Mouse (Mus musculus) neural tube, embryonic 12.5 days (tissue): ENCODE data around the gene Tax1bp1. TPM values are rescaled to one million over a fixed set of nuclear protein-coding genes. Genes with fewer than 3 reads are reported as not detected.

Source experiments
- ATAC-seq: fragments of 200-750 bp; cut with Nextera tagmentation; 2 replicates; pipeline ENCODE4 v1.8.0; 2017; ENCODE audit warnings: low read depth, mild to moderate bottlenecking, moderate TSS enrichment, moderate library complexity; ENCODE audit not compliant: low FRiP score
- H3K27ac ChIP-seq: fragments of 300-500 bp; sonication (generic); 2 replicates; pipeline ENCODE4 v1.5.1; 2016
- H3K27me3 ChIP-seq: fragments of 300-500 bp; sonication (generic); replicated peaks from 2 replicates; pipeline ENCODE4 v1.6.1; 2016; ENCODE audit warnings: mild to moderate bottlenecking
- H3K36me3 ChIP-seq: fragments of 300-500 bp; sonication (generic); 2 replicates; pipeline ENCODE4 v1.6.1; 2016; ENCODE audit warnings: mild to moderate bottlenecking
- H3K4me1 ChIP-seq: fragments of 300-500 bp; sonication (generic); 2 replicates; pipeline ENCODE4 v1.6.1; 2016
- H3K4me2 ChIP-seq: fragments of 300-500 bp; sonication (generic); replicated peaks from 2 replicates; pipeline ENCODE4 v1.6.1; 2016; ENCODE audit warnings: mild to moderate bottlenecking
- H3K4me3 ChIP-seq: fragments of 300-500 bp; sonication (generic); 2 replicates; pipeline ENCODE4 v1.5.1; 2016
- H3K9ac ChIP-seq: fragments of 300-500 bp; sonication (generic); 2 replicates; pipeline ENCODE4 v1.6.1; 2016; ENCODE audit warnings: mild to moderate bottlenecking
- H3K9me3 ChIP-seq: fragments of 300-500 bp; sonication (generic); 2 replicates; pipeline ENCODE4 v1.6.1; 2016; ENCODE audit warnings: mild to moderate bottlenecking
- WGBS: fragments of 180-500 bp; shearing (Covaris S2); methylation state at CpG from one replicate; pipeline ENCODE4 v1.1.7; 2016; 5-methylcytosine and 5-hydroxymethylcytosine counted together
- polyA plus RNA-seq: library from polyadenylated mRNA; unstranded; fragments of >200 nt; fragmentation: Nextera tagmentation; extraction: Ambion mirVana; gene quantifications from 2 replicates; pipeline ENCODE4 v1.2.1, GENCODE M21; 2016

Tax1bp1 gene
- polyA plus RNA-seq, 1 experiment from 2014 or later, result 132 TPM

DNA sequence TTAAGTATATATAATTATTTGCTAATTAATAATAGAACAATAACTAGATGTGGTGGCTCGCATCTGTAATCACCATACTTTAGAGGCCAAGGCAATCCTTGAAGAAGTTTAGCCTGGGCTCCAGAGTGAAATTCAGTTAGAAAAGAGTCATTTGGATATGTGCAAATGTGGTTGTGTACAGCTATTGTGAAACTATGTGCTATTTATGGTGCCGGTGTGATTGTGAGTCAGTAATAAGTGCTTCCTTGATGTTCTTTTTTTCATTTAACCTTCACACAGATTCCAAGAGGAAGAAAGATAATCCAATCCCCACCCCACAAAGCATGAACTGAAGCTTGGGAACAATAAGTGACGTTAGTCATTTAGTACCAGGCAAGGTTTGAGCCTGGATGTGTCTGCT lies 30.9 kb upstream of the Tax1bp1 start:
- no peaks in the 10 kb centered on the region for H3K9me3 ChIP-seq
- no peak for ATAC-seq
- H3K4me1 ChIP-seq, result no peaks in the 10 kb centered on the region
- H3K4me2 ChIP-seq, result no peak overlapping the region
- H3K9ac ChIP-seq, result no peak overlapping the region
- H3K36me3 ChIP-seq, result no peaks in the 10 kb centered on the region
- H3K27ac ChIP-seq, result no peak overlapping the region
- no peak overlapping the region for H3K4me3 ChIP-seq
- H3K27me3 ChIP-seq, result no peaks in the 10 kb centered on the region
- WGBS, result 88% methylated on average over 3 of the region's 3 CpGs

GRCm38 (mm10) chr6:52686901-52687500 lies 26.5 kb upstream of the Tax1bp1 start:
- Histone ChIP-seq H3K4me3 (no peak overlapping the region), H3K4me2 (no peak overlapping the region), H3K9ac (no peak overlapping the region), H3K27me3 (no peaks in the 10 kb centered on the region), H3K9me3 (no peaks in the 10 kb centered on the region), H3K27ac (no peak overlapping the region), H3K36me3 (no peaks in the 10 kb centered on the region), H3K4me1 (no peaks in the 10 kb centered on the region)
- ATAC-seq, result no peak
- WGBS, result 65% methylated on average over 5 of the region's 5 CpGs

GRCm38 (mm10) chr6:52690365-52690764 lies 23.2 kb upstream of the Tax1bp1 start:
- no peaks in the 10 kb centered on the region for H3K36me3 ChIP-seq
- ATAC-seq, result no peak
- no peak overlapping the region for H3K4me2 ChIP-seq
- H3K9me3 ChIP-seq, result no peaks in the 10 kb centered on the region
- H3K9ac ChIP-seq, result no peak overlapping the region
- no peaks in the 10 kb centered on the region for H3K27me3 ChIP-seq
- no peaks in the 10 kb centered on the region for H3K4me1 ChIP-seq
- no peak overlapping the region for H3K4me3 ChIP-seq
- WGBS, result 84% methylated on average over 3 of the region's 3 CpGs
- H3K27ac ChIP-seq, result no peak overlapping the region

DNA sequence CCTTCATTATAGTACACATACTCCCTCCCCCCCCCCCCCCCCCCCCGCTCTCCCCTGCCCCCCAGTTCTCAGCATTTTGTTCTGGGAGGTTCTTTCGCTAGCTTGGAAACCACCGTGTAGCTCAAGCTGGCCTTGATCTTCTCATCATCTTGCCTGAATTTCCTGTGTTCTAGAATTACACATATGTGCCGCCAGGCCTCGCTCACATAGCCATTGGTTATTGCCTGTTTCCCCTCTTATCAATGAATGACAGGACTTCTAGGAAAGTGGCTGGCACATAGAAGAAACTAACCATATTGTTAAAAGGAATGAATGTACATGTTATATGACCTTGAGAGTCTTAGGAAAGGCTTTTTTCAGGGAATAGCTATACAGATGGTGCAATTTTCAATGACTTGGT lies 21.7 kb upstream of the Tax1bp1 start:
- ATAC-seq, result no peak
- Histone ChIP-seq H3K4me1 (no peaks in the 10 kb centered on the region), H3K36me3 (no peaks in the 10 kb centered on the region), H3K9ac (no peak overlapping the region), H3K9me3 (no peaks in the 10 kb centered on the region), H3K27me3 (no peaks in the 10 kb centered on the region), H3K27ac (no peak overlapping the region), H3K4me2 (no peak overlapping the region), H3K4me3 (no peak overlapping the region)
- 91% methylated on average over 4 of the region's 5 CpGs for WGBS

DNA sequence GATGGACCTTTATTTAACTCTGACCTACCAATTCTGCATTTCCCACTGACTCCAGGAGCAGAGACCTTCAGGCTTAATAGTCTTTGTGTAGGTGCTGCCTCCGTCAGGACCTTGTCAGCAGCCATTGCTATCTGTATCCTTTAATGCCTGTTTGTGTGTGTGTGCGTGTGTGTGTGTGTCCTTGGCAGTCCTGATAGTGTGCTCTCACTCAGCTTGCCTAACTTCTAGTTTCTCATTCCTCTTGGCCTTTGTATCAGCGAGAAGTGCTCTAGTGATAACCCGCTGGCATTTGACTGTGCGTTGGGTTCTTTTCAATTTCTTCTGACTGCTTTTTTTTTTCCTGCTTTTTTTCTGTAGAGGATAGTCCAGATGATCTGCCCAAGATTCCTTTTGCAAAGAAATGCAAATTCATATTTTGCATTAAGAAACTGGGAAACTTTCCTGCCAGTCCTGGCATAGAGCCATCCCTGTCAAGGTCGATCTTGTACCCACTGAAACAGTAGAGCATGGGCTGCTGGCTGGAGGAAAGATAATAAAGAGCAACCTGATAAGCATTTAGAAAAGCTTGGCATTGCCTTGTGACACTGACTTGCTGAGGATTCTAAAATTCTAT lies 21.0 kb upstream of the Tax1bp1 start:
- ATAC-seq, result no peak
- no peaks in the 10 kb centered on the region for H3K9me3 ChIP-seq
- no peak overlapping the region for H3K27ac ChIP-seq
- H3K4me3 ChIP-seq, result no peak overlapping the region
- no peak overlapping the region for H3K9ac ChIP-seq
- H3K4me1 ChIP-seq, result no peaks in the 10 kb centered on the region
- H3K36me3 ChIP-seq, result no peaks in the 10 kb centered on the region
- WGBS, result 89% methylated on average over 6 of the region's 6 CpGs
- H3K27me3 ChIP-seq, result no peaks in the 10 kb centered on the region
- no peak overlapping the region for H3K4me2 ChIP-seq

DNA sequence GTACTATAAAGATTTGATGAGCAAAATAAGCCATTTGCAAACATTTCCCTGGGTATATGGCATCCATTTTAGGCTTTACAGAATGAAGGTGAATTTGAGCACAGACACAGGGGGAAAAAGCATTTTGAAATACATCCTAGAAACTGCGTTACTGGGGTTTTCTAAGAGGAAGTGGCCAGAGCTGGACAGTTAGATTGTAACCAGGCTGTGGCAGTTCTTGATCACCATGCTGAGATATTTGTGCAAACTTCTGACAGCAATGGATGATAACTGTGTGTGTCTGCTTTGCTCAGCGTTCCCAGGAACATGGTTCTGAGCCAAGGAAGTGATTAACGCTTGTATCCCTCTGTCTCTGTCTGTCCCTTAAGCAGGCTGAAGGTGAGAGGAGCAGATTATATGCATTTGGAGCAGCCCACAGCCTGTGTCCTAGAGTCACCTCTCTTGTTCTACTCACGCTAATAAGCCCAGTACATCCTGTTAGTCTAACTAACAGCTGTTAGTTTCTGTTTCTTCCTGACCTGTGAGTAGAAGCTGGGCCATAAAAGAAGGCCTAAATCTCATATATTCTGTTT lies 15.5 kb upstream of the Tax1bp1 start:
- no peak overlapping the region for H3K9ac ChIP-seq
- no peak for ATAC-seq
- no peak overlapping the region for H3K4me2 ChIP-seq
- no peaks in the 10 kb centered on the region for H3K4me1 ChIP-seq
- no peaks in the 10 kb centered on the region for H3K27me3 ChIP-seq
- WGBS, result 71% methylated on average over 4 of the region's 4 CpGs
- H3K36me3 ChIP-seq, result no peaks in the 10 kb centered on the region
- no peaks in the 10 kb centered on the region for H3K9me3 ChIP-seq
- H3K27ac ChIP-seq, result no peak overlapping the region
- H3K4me3 ChIP-seq, result no peak overlapping the region

DNA sequence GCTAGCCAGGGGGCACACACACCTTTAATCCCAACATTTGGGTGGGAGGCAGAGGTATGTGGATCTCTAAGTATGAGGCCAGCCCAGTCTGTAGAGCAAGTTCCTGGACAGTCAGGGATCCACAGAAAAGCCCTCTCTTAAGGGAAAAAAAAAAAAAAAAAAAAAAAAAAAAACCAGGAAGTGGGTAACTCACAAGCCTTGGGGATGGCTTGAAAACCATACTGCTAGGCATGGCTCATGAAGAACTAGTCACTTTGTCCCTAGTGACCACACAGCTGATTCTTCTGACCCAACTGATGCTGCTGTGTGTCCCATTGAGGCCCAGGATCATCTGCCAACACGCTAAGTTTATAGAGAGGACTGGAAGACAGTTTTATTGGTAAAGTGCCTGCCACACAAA lies 14.5 kb upstream of the Tax1bp1 start:
- Histone ChIP-seq H3K4me2 (no peak overlapping the region), H3K27me3 (no peaks in the 10 kb centered on the region), H3K4me1 (no peaks in the 10 kb centered on the region), H3K9ac (no peak overlapping the region), H3K36me3 (no peaks in the 10 kb centered on the region), H3K27ac (no peak overlapping the region), H3K9me3 (no peaks in the 10 kb centered on the region), H3K4me3 (no peak overlapping the region)
- no peak for ATAC-seq
- WGBS, result 82% methylated on average over 1 of the region's 1 CpGs

DNA sequence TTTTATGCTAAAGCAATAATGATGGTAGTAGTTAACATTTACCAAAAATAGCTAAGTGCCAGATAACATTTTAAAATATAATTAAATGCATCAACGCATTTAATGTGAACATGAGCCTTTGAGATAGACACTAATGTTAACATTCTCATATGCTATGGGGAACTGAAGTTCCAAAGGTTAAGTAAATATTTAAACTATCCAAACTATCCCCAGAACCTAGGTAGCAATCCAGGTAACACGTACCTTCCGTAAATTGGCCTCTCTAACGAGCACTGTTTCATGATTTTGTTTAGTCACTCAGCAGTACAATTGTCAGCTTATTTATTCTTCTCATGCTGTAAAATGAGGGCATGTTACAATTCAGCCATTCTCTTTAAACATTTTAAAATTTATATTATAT lies 13.6 kb upstream of the Tax1bp1 start:
- H3K4me3 ChIP-seq, result no peak overlapping the region
- H3K9me3 ChIP-seq, result no peaks in the 10 kb centered on the region
- no peaks in the 10 kb centered on the region for H3K27me3 ChIP-seq
- no peaks in the 10 kb centered on the region for H3K36me3 ChIP-seq
- WGBS, result 96% methylated on average over 4 of the region's 4 CpGs
- no peaks in the 10 kb centered on the region for H3K4me1 ChIP-seq
- H3K27ac ChIP-seq, result no peak overlapping the region
- H3K4me2 ChIP-seq, result no peak overlapping the region
- no peak for ATAC-seq
- no peak overlapping the region for H3K9ac ChIP-seq

- no peaks in the 10 kb centered on the region for H3K36me3 ChIP-seq
- H3K27ac ChIP-seq, result no peak overlapping the region
- H3K9ac ChIP-seq, result no peak overlapping the region
- H3K9me3 ChIP-seq, result no peaks in the 10 kb centered on the region
- H3K4me2 ChIP-seq, result no peak overlapping the region
- no peak overlapping the region for H3K4me3 ChIP-seq
- no peaks in the 10 kb centered on the region for H3K27me3 ChIP-seq
- H3K4me1 ChIP-seq, result no peaks in the 10 kb centered on the region
- no peak for ATAC-seq
- WGBS, result 94% methylated on average over 2 of the region's 2 CpGs
These were observed 10.3 kb upstream of the Tax1bp1 start for GRCm38 (mm10) chr6:52703263-52703662.

- ATAC-seq, result no peak
- H3K4me3 ChIP-seq, result no peak overlapping the region
These were observed 8.2 kb upstream of the Tax1bp1 start for GRCm38 (mm10) chr6:52705280-52705679.

DNA sequence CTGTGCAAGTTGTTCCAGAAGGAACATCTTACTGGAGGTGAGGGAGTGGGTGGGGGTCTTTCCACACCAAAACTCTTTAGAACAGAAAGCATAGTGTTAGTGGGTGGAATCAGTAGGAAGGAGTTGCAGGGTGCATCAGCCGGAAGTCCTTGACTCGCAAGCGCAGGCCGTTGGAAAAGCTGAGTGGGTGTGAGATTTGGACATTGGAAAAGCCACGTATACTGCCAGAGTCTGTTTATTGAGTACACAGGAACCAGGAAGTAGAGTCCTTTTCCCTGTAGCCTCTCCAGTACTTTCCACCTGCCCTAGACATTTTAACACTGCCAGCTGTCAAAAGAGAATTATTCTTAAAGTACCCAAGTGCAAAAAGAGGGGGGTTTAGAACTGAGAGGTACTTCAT lies 5.7 kb upstream of the Tax1bp1 start:
- WGBS, result 91% methylated on average over 5 of the region's 5 CpGs
- no peak for ATAC-seq
- Histone ChIP-seq H3K36me3 (no peaks in the 10 kb centered on the region), H3K9ac (no peak overlapping the region), H3K9me3 (no peaks in the 10 kb centered on the region), H3K27me3 (no peaks in the 10 kb centered on the region), H3K27ac (no peak overlapping the region), H3K4me2 (no peak overlapping the region), H3K4me1 (no peaks in the 10 kb centered on the region), H3K4me3 (no peak overlapping the region)

More at GRCm38 (mm10) chr6:52705280-52705679, 8.2 kb upstream of the Tax1bp1 start:
- no peaks in the 10 kb centered on the region for H3K9me3 ChIP-seq
- H3K27ac ChIP-seq, result no peak overlapping the region
- no peaks in the 10 kb centered on the region for H3K4me1 ChIP-seq
- no peak overlapping the region for H3K9ac ChIP-seq
- H3K27me3 ChIP-seq, result no peaks in the 10 kb centered on the region
- no peak overlapping the region for H3K4me2 ChIP-seq
- no peaks in the 10 kb centered on the region for H3K36me3 ChIP-seq

GRCm38 (mm10) chr6:52712563-52712962 lies 966 bp upstream of the Tax1bp1 start:
- no peak for ATAC-seq

More at GRCm38 (mm10) chr6:52712563-52712962, 966 bp upstream of the Tax1bp1 start:
- Histone ChIP-seq H3K36me3 (no peaks in the 10 kb centered on the region), H3K27me3 (no peaks in the 10 kb centered on the region), H3K4me2 (no peak overlapping the region), H3K4me1 (peaks cover 3% of the 10 kb centered on the region; the same call in 1 of the 2 replicates), H3K27ac (no peak overlapping the region), H3K4me3 (no peak overlapping the region), H3K9ac (no peak overlapping the region), H3K9me3 (no peaks in the 10 kb centered on the region)
- WGBS, result 76% methylated on average over 2 of the region's 2 CpGs
